Mouse (Mus musculus): Measurements from ENCODE around the gene Ttf1.

DNA sequence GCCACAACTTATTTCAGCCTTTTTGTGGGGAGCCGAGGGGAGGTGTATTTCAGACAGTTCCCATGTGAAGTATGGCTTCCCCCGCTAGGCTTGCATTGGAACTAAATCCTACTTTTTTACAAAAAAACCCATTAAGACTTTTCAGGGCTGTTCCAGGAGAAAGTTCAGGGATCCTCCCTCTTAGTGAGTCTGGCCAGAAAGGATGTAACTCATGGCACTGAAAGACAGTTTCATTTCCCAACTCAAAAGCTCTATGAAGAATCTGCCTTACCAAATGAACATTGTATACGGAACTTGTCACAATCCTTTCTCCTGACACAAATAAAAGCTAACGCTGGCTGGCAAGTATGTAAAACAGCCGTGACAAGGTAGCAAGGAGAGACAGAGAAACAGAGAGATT, 20.3 kb upstream of the Ttf1 start:
- TF ChIP-seq CTCF (IDR thresholded peaks at IDR 0.05; ENCODE audit: control insufficient read depth, insufficient read depth, low read length) = no peak
- TF ChIP-seq POLR2A (IDR thresholded peaks at IDR 0.05; ENCODE audit: borderline replicate concordance, control insufficient read depth, low read depth, low read length) = no peak
